Mouse (Mus musculus) ES-E14 (cell line): Measurements from ENCODE around the gene Cask.

ENCODE experiments used
- HCFC1 ChIP-seq: IDR thresholded peaks from 2 replicates; pipeline ENCODE4 v1.6.1; 2012; ENCODE audit warnings: low read length, inconsistent platforms, borderline replicate concordance; ENCODE audit not compliant: insufficient read depth
- MAFK ChIP-seq: IDR thresholded peaks from 2 replicates; pipeline ENCODE4 v1.6.1; 2014; ENCODE audit warnings: mild to moderate bottlenecking, low read depth, low read length, inconsistent platforms; ENCODE audit not compliant: insufficient read depth

GRCm38 (mm10) chrX:13513864-13514263 lies 337.3 kb downstream of the Cask start:
- TF ChIP-seq HCFC1, result no peak
- no peak for TF ChIP-seq MAFK
